Mouse (Mus musculus) heart, embryonic 11.5 days (tissue): Measurements from ENCODE around the gene Zscan26. TPM values are rescaled to one million over a fixed set of nuclear protein-coding genes. Genes with fewer than 3 reads are reported as not detected.
"Not testable (repeated sequence)": the region's sequence is repeated elsewhere in the genome, so short reads cannot be mapped to it uniquely, and the experiment has no call there.

Source experiments
- ATAC-seq: fragments of 200-750 bp; cut with Nextera tagmentation; replicated peaks from 2 replicates; pipeline ENCODE4 v1.8.0; 2017; ENCODE audit warnings: moderate library complexity; ENCODE audit not compliant: insufficient number of reproducible peaks, low FRiP score, low TSS enrichment
- H3K27ac ChIP-seq: fragments of 300-500 bp; sonication (generic); 2 replicates; pipeline ENCODE4 v1.5.1; 2014; ENCODE audit warnings: mild to moderate bottlenecking, low read depth, low read length
- H3K27me3 ChIP-seq: fragments of 300-500 bp; sonication (generic); 2 replicates; pipeline ENCODE4 v1.6.1; 2014; ENCODE audit warnings: mild to moderate bottlenecking, low read length, mixed read lengths; ENCODE audit not compliant: control insufficient read depth, insufficient read depth
- H3K36me3 ChIP-seq: fragments of 300-500 bp; sonication (generic); 2 replicates; pipeline ENCODE4 v1.6.1; 2014; ENCODE audit warnings: mild to moderate bottlenecking, low read length, moderate library complexity, mixed read lengths; ENCODE audit not compliant: control insufficient read depth, insufficient read depth
- H3K4me1 ChIP-seq: fragments of 300-500 bp; sonication (generic); 2 replicates; pipeline ENCODE4 v1.6.1; 2014; ENCODE audit warnings: low read length; ENCODE audit not compliant: control insufficient read depth, insufficient read depth
- H3K4me2 ChIP-seq: fragments of 300-500 bp; sonication (generic); 2 replicates; pipeline ENCODE4 v1.6.1; 2014; ENCODE audit warnings: mild to moderate bottlenecking, moderate library complexity
- H3K4me3 ChIP-seq: fragments of 300-500 bp; sonication (generic); 2 replicates; pipeline ENCODE4 v1.5.1; 2014; ENCODE audit warnings: low read depth, low read length
- H3K9ac ChIP-seq: fragments of 300-500 bp; sonication (generic); 2 replicates; pipeline ENCODE4 v1.6.1; 2014; ENCODE audit warnings: mild to moderate bottlenecking, low read depth, low read length, moderate library complexity
- H3K9me3 ChIP-seq: fragments of 300-500 bp; sonication (generic); replicated peaks from 2 replicates; pipeline ENCODE4 v1.6.1; 2016; ENCODE audit warnings: low read length; ENCODE audit not compliant: control insufficient read depth
- WGBS: fragments of 180-500 bp; shearing (Covaris S2); extraction: QIAGEN DNeasy Blood & Tissue Kit; methylation state at CpG from one replicate; pipeline ENCODE4 v1.1.7; 2014; ENCODE audit not compliant: insufficient replicate concordance; 5-methylcytosine and 5-hydroxymethylcytosine counted together
- microRNA counts: library from miRNA; unstranded; fragments of <30 nt; microRNA quantifications from one replicate; lab custom pipeline; 2015
- microRNA-seq: library from miRNA; unstranded; fragments of <30 nt; microRNA quantifications from one replicate; pipeline ENCODE4, GENCODE M21; 2016; ENCODE audit warnings: borderline number of aligned reads
- polyA plus RNA-seq: library from polyadenylated mRNA; unstranded; fragments of >200 nt; fragmentation: Nextera tagmentation; extraction: Ambion mirVana; gene quantifications from 2 replicates; pipeline ENCODE4 v1.2.1, GENCODE M21; 2014

The Zscan26 gene
- polyA plus RNA-seq, 1 experiment from 2014 or later = 26.7 TPM

GRCm38 (mm10) chr13:21401636-21402286 is 51.8 kb downstream of the Zscan26 start:
- 6% methylated on average over 12 of the region's 12 CpGs for WGBS
- Histone ChIP-seq H3K9me3 (no peaks in the 10 kb centered on the region), H3K9ac (peak overlapping the region; percentile 95), H3K4me2 (peak overlapping the region; percentile 71), H3K36me3 (no peaks in the 10 kb centered on the region; the same call in 1 of the 2 replicates), H3K4me1 (peaks cover 8% of the 10 kb centered on the region; the same call in 1 of the 2 replicates), H3K27ac (peak overlapping the region; percentile 89), H3K27me3 (no peaks in the 10 kb centered on the region), H3K4me3 (peak overlapping the region; percentile 86)
- 0 out of 2 replicates have a peak, but pooled peaks have one; percentile 53 for ATAC-seq

GRCm38 (mm10) chr13:21401166-21401565 is 52.4 kb downstream of the Zscan26 start:
- Histone ChIP-seq H3K27me3 (no peaks in the 10 kb centered on the region), H3K36me3 (no peaks in the 10 kb centered on the region; the same call in 1 of the 2 replicates), H3K4me1 (peaks cover 8% of the 10 kb centered on the region; the same call in 1 of the 2 replicates), H3K4me2 (peak overlapping the region; percentile 71), H3K9me3 (no peaks in the 10 kb centered on the region), H3K9ac (peak overlapping the region; percentile 95), H3K4me3 (peak overlapping the region; percentile 86), H3K27ac (no peak overlapping the region)
- 75% methylated on average over 3 of the region's 3 CpGs for whole genome bisulfite sequencing
- ATAC-seq = no peak

GRCm38 (mm10) chr13:21397486-21397885 is 56.0 kb downstream of the Zscan26 start:
- Histone ChIP-seq H3K9ac (no peak overlapping the region), H3K4me1 (peaks cover 8% of the 10 kb centered on the region; the same call in 1 of the 2 replicates), H3K27ac (no peak overlapping the region), H3K4me3 (no peak overlapping the region), H3K27me3 (no peaks in the 10 kb centered on the region), H3K9me3 (no peaks in the 10 kb centered on the region), H3K4me2 (no peak overlapping the region), H3K36me3 (peaks cover 20% of the 10 kb centered on the region)
- no peak for ATAC-seq
- 84% methylated on average over 2 of the region's 2 CpGs for WGBS

GRCm38 (mm10) chr13:21396048-21396447 is 57.5 kb downstream of the Zscan26 start:
- WGBS = 91% methylated on average over 15 of the region's 18 CpGs

GRCm38 (mm10) chr13:21395623-21396022 is 57.9 kb downstream of the Zscan26 start:
- H3K9me3 ChIP-seq = no peaks in the 10 kb centered on the region
- no peak overlapping the region for H3K4me2 ChIP-seq
- no peak overlapping the region for H3K4me3 ChIP-seq
- no peaks in the 10 kb centered on the region for H3K4me1 ChIP-seq
- 95% methylated on average over 6 of the region's 6 CpGs for WGBS
- no peak for ATAC-seq
- no peaks in the 10 kb centered on the region for H3K27me3 ChIP-seq
- no peak overlapping the region for H3K27ac ChIP-seq
- H3K36me3 ChIP-seq = peaks cover 33% of the 10 kb centered on the region
- H3K9ac ChIP-seq = no peak overlapping the region

More at GRCm38 (mm10) chr13:21396048-21396447, 57.5 kb downstream of the Zscan26 start:
- not testable (repeated sequence) for H3K9me3 ChIP-seq, H3K4me3 ChIP-seq, H3K27me3 ChIP-seq, H3K4me1 ChIP-seq, ATAC-seq, H3K4me2 ChIP-seq, H3K27ac ChIP-seq, H3K9ac ChIP-seq
- peaks cover 30% of the 10 kb centered on the region for H3K36me3 ChIP-seq

GRCm38 (mm10) chr13:21395211-21395610 is 58.3 kb downstream of the Zscan26 start:
- Histone ChIP-seq H3K4me2 (no peak overlapping the region), H3K9me3 (no peaks in the 10 kb centered on the region), H3K4me3 (no peak overlapping the region), H3K27me3 (no peaks in the 10 kb centered on the region), H3K4me1 (no peaks in the 10 kb centered on the region), H3K9ac (no peak overlapping the region), H3K36me3 (peaks cover 37% of the 10 kb centered on the region), H3K27ac (no peak overlapping the region)
- ATAC-seq = no peak
- 90% methylated on average over 1 of the region's 1 CpGs for WGBS

MicroRNA genes within 50 kb of the gene (microRNA counts, 519-probe panel; counts per million panel counts)
- microRNA mmu-miR-1896 (lab: Ali Mortazavi, UCI) = 32.2 counts per million

Small RNA genes lying within 50 kb of the gene (microRNA-seq; reads per million reads assigned to microRNA genes)
- gene Mir1896 = not detected
- not detected for gene Mir6942

Other genes with a start within 250 kb of the Zscan26 start
- not detected in 2 replicates for gene Gpx5, start 161.0 kb downstream of the Zscan26 start, polyA plus RNA-seq
- not detected in 2 replicates for gene Gpx6, start 141.6 kb downstream of the Zscan26 start, polyA plus RNA-seq
- gene Olfr1367, start 106.8 kb downstream of the Zscan26 start, polyA plus RNA-seq = not detected in 2 replicates
- 9.3 and 9.9 TPM in 2 replicates for gene Zscan12, start 90.9 kb downstream of the Zscan26 start, polyA plus RNA-seq
- 69.5 and 71.3 TPM in 2 replicates for gene Zkscan3, start 51.0 kb downstream of the Zscan26 start, polyA plus RNA-seq
- 2.3 and 3.6 TPM in 2 replicates for gene Pgbd1, start 12.7 kb downstream of the Zscan26 start, polyA plus RNA-seq
- 2.0 and 2.6 TPM in 2 replicates for gene Nkapl, start 14.8 kb upstream of the Zscan26 start, polyA plus RNA-seq
- gene Zkscan4, start 25.2 kb upstream of the Zscan26 start, polyA plus RNA-seq = 1.2 and 1.8 TPM in 2 replicates
- gene Gm10065, start 25.7 kb upstream of the Zscan26 start, polyA plus RNA-seq = not detected in 2 replicates
- gene AK157302, start 41.5 kb upstream of the Zscan26 start, polyA plus RNA-seq = 0.14 and 0.46 TPM in 2 replicates
- 7.4 and 8.5 TPM in 2 replicates for gene Gm11273, start 47.7 kb upstream of the Zscan26 start, polyA plus RNA-seq
- gene Zkscan8, start 77.4 kb upstream of the Zscan26 start, polyA plus RNA-seq = 6.4 and 6.5 TPM in 2 replicates
- gene Olfr1366, start 89.1 kb upstream of the Zscan26 start, polyA plus RNA-seq = 0.14 and 0.15 TPM in 2 replicates
- not detected in 2 replicates for gene Olfr1535, start 106.2 kb upstream of the Zscan26 start, polyA plus RNA-seq
- gene Olfr1364, start 128.0 kb upstream of the Zscan26 start, polyA plus RNA-seq = not detected in 2 replicates
- not detected in 2 replicates for gene Olfr1362, start 160.3 kb upstream of the Zscan26 start, polyA plus RNA-seq
- gene Olfr11, start 188.8 kb upstream of the Zscan26 start, polyA plus RNA-seq = not detected in 2 replicates
- not detected in 2 replicates for gene Olfr1361, start 209.7 kb upstream of the Zscan26 start, polyA plus RNA-seq
- not detected in 2 replicates for gene Olfr1360, start 223.7 kb upstream of the Zscan26 start, polyA plus RNA-seq
- gene Olfr1359, start 244.4 kb upstream of the Zscan26 start, polyA plus RNA-seq = not detected in 2 replicates